Mouse (Mus musculus): ENCODE measurements around the gene Ltbp3.

Gene Ltbp3

GRCm38 (mm10) chr19:5740320-5741317, at the start of gene Ltbp3:
TSS of gene Ltbp3 (plus strand) at chr19:5740904.
- peak; percentile 17 for DNase-seq

- DNase-seq: no peak
These were observed 49.1 kb upstream of the Ltbp3 start for GRCm38 (mm10) chr19:5691601-5692000.

- DNase-seq: peak; percentile 62
These were observed 48.4 kb upstream of the Ltbp3 start for GRCm38 (mm10) chr19:5692086-5692912.

GRCm38 (mm10) chr19:5692913-5693396, 47.7 kb upstream of the Ltbp3 start:
- DNase-seq: peak; percentile 37

- no peak for DNase-seq
These were observed 46.9 kb upstream of the Ltbp3 start for GRCm38 (mm10) chr19:5693801-5694200.

GRCm38 (mm10) chr19:5695849-5696462, 44.7 kb upstream of the Ltbp3 start:
- no peak for DNase-seq

- no peak for DNase-seq
These were observed 36.4 kb upstream of the Ltbp3 start, which contains the start of gene Kcnk7 for GRCm38 (mm10) chr19:5704163-5704800. TSS of gene Kcnk7 (plus strand) at chr19:5704367.

- DNase-seq: no peak
These were observed 35.7 kb upstream of the Ltbp3 start for GRCm38 (mm10) chr19:5704801-5705571.

- no peak for DNase-seq
These were observed 30.6 kb upstream of the Ltbp3 start for GRCm38 (mm10) chr19:5710068-5710467.

GRCm38 (mm10) chr19:5710581-5710980, 30.1 kb upstream of the Ltbp3 start:
- DNase-seq: no peak

- DNase-seq: peak; percentile 82
These were observed 29.5 kb upstream of the Ltbp3 start for GRCm38 (mm10) chr19:5711218-5711617.

- DNase-seq: no peak
These were observed 28.7 kb upstream of the Ltbp3 start for GRCm38 (mm10) chr19:5711907-5712460.

GRCm38 (mm10) chr19:5713255-5713654, 27.4 kb upstream of the Ltbp3 start:
- no peak for DNase-seq

GRCm38 (mm10) chr19:5713730-5714129, 27.0 kb upstream of the Ltbp3 start:
- peak; percentile 62 for DNase-seq

- DNase-seq: peak; percentile 48
These were observed 24.7 kb upstream of the Ltbp3 start for GRCm38 (mm10) chr19:5715793-5716688.

GRCm38 (mm10) chr19:5716955-5717354, 23.7 kb upstream of the Ltbp3 start:
- no peak for DNase-seq

- no peak for DNase-seq
These were observed 19.5 kb upstream of the Ltbp3 start for GRCm38 (mm10) chr19:5721233-5721632.

GRCm38 (mm10) chr19:5722848-5723425, 17.8 kb upstream of the Ltbp3 start:
- DNase-seq: no peak

- no peak for DNase-seq
These were observed 16.7 kb upstream of the Ltbp3 start for GRCm38 (mm10) chr19:5723934-5724548.
